Mouse (Mus musculus) E14TG2a.4 (cell line): Measurements from ENCODE around the gene Gm11037.
A peak's percentile ranks its signal among the peaks of the same experiment; 100 is the strongest.

Experiments
- H3K27me3 ChIP-seq: 2 replicates; pipeline ENCODE4 v1.6.1; 2014; ENCODE audit warnings: low read length, control low read depth; ENCODE audit not compliant: insufficient read depth
- H3K36me3 ChIP-seq: 2 replicates; pipeline ENCODE4 v1.6.1; 2014; ENCODE audit warnings: low read length, control low read depth; ENCODE audit not compliant: insufficient read depth
- H3K4me1 ChIP-seq: replicated peaks from 2 replicates; pipeline ENCODE4 v1.6.1; 2014; ENCODE audit warnings: low read depth, low read length, control low read depth
- H3K4me3 ChIP-seq: replicated peaks from 2 replicates; pipeline ENCODE4 v1.5.1; 2014; ENCODE audit warnings: mild to moderate bottlenecking, low read length
- H3K9me3 ChIP-seq: 2 replicates; pipeline ENCODE4 v1.6.1; 2014; ENCODE audit warnings: low read length, control low read depth
- CTCF ChIP-seq: conservative IDR thresholded peaks from 2 replicates; pipeline ENCODE4 v1.5.1; 2014; ENCODE audit warnings: low read length
- NANOG ChIP-seq: IDR thresholded peaks from 2 replicates; pipeline ENCODE4 v1.6.1; 2014; ENCODE audit warnings: borderline replicate concordance, low read length, mixed read lengths
- POU5F1 ChIP-seq: IDR thresholded peaks from 2 replicates; pipeline ENCODE4 v1.6.1; 2014; ENCODE audit warnings: low read length, borderline replicate concordance

Gene Gm11037

GRCm38 (mm10) chr2:131143007-131143780 lies 9.9 kb downstream of the Gm11037 start:
- no peak for TF ChIP-seq POU5F1
- Histone ChIP-seq H3K9me3 (no peaks in the 10 kb centered on the region), H3K4me1 (peaks cover 72% of the 10 kb centered on the region), H3K36me3 (peaks cover 40% of the 10 kb centered on the region), H3K4me3 (peak overlapping the region; percentile 54), H3K27me3 (peaks cover 37% of the 10 kb centered on the region)

- peaks cover 37% of the 10 kb centered on the region for H3K27me3 ChIP-seq
- H3K9me3 ChIP-seq, result no peaks in the 10 kb centered on the region
Measured at GRCm38 (mm10) chr2:131145121-131145520, 11.8 kb downstream of the Gm11037 start.

GRCm38 (mm10) chr2:131145536-131145935 lies 12.2 kb downstream of the Gm11037 start:
- Histone ChIP-seq H3K9me3 (no peaks in the 10 kb centered on the region), H3K36me3 (peaks cover 63% of the 10 kb centered on the region), H3K4me3 (no peak overlapping the region), H3K27me3 (peaks cover 37% of the 10 kb centered on the region), H3K4me1 (peaks cover 73% of the 10 kb centered on the region)
- TF ChIP-seq NANOG, result no peak
- no peak for TF ChIP-seq CTCF
- TF ChIP-seq POU5F1, result no peak

More at GRCm38 (mm10) chr2:131145121-131145520, 11.8 kb downstream of the Gm11037 start:
- H3K36me3 ChIP-seq, result peaks cover 59% of the 10 kb centered on the region
- H3K4me3 ChIP-seq, result peak overlapping the region; percentile 71
- TF ChIP-seq CTCF (0 out of 2 replicates have a peak, but pooled peaks have one; percentile 2), POU5F1 (no peak)
- peaks cover 71% of the 10 kb centered on the region for H3K4me1 ChIP-seq

GRCm38 (mm10) chr2:131146193-131147042 lies 13.1 kb downstream of the Gm11037 start:
- Histone ChIP-seq H3K4me3 (no peak overlapping the region), H3K9me3 (no peaks in the 10 kb centered on the region), H3K4me1 (peaks cover 82% of the 10 kb centered on the region), H3K27me3 (peaks cover 29% of the 10 kb centered on the region), H3K36me3 (peaks cover 72% of the 10 kb centered on the region)
- TF ChIP-seq NANOG, result no peak
- TF ChIP-seq POU5F1, result no peak
- TF ChIP-seq CTCF, result no peak

GRCm38 (mm10) chr2:131147043-131147365 lies 13.7 kb downstream of the Gm11037 start:
- TF ChIP-seq NANOG, result no peak
- no peak for TF ChIP-seq POU5F1
- TF ChIP-seq CTCF, result no peak
- Histone ChIP-seq H3K27me3 (peaks cover 24% of the 10 kb centered on the region), H3K4me3 (no peak overlapping the region), H3K9me3 (no peaks in the 10 kb centered on the region), H3K36me3 (peaks cover 78% of the 10 kb centered on the region), H3K4me1 (peaks cover 82% of the 10 kb centered on the region)

- Histone ChIP-seq H3K9me3 (no peaks in the 10 kb centered on the region), H3K36me3 (peaks cover 89% of the 10 kb centered on the region), H3K27me3 (peaks cover 9% of the 10 kb centered on the region), H3K4me3 (no peak overlapping the region), H3K4me1 (peaks cover 84% of the 10 kb centered on the region)
- no peak for TF ChIP-seq CTCF
- TF ChIP-seq POU5F1, result no peak
- TF ChIP-seq NANOG, result no peak
Measured at GRCm38 (mm10) chr2:131148353-131149253, 15.3 kb downstream of the Gm11037 start.

GRCm38 (mm10) chr2:131149254-131149578 lies 15.9 kb downstream of the Gm11037 start:
- peaks cover 86% of the 10 kb centered on the region for H3K4me1 ChIP-seq
- no peaks in the 10 kb centered on the region for H3K9me3 ChIP-seq
- no peak for TF ChIP-seq CTCF
- no peak for TF ChIP-seq NANOG
- TF ChIP-seq POU5F1, result no peak
- H3K27me3 ChIP-seq, result peaks cover 5% of the 10 kb centered on the region; the same call in 1 of the 2 replicates
- H3K36me3 ChIP-seq, result peaks cover 92% of the 10 kb centered on the region
- no peak overlapping the region for H3K4me3 ChIP-seq
